Mouse (Mus musculus) liver, embryonic 18 days (tissue): ENCODE results near the gene Tmem39a. TPM values are rescaled to one million over a fixed set of nuclear protein-coding genes. Genes with fewer than 3 reads are reported as not detected.

Source experiments
- polyA plus RNA-seq: library from polyadenylated mRNA; depleted of rRNA; stranded (reverse); fragments of >200 nt; gene quantifications from 2 replicates; pipeline ENCODE4 v1.2.3, GENCODE M21; 2012; rRNA removed

Tmem39a gene
- 36.9 and 44.6 TPM in 2 replicates for polyA plus RNA-seq

DNA sequence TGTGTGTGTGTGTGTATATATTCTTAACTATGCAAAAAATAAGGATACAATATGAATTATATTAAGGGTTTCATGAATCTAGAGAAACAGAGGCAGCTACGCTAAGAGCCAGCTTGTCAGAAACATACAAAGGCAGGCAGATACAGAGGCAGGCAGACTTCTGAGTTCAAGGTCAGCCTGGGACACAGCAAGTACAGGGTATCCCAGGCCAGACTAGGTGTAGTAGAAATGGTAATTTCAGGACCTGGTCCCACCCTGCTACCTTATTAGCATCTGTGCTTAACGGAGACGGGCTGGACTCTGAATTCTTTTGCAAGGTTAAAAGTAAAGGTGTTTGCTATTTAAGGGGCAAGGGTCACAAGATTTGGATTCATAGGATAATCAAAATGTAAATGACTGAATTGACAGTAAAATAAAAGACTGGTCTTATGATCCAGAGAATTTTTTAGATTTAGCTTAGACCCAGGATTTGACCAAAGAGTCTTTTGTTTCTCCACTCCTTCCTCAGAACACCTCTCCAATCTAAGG lies at the start of gene Tmem39a:
TSS of gene Tmem39a (plus strand) at position 478 of the 528 bp plus-strand sequence.

DNA sequence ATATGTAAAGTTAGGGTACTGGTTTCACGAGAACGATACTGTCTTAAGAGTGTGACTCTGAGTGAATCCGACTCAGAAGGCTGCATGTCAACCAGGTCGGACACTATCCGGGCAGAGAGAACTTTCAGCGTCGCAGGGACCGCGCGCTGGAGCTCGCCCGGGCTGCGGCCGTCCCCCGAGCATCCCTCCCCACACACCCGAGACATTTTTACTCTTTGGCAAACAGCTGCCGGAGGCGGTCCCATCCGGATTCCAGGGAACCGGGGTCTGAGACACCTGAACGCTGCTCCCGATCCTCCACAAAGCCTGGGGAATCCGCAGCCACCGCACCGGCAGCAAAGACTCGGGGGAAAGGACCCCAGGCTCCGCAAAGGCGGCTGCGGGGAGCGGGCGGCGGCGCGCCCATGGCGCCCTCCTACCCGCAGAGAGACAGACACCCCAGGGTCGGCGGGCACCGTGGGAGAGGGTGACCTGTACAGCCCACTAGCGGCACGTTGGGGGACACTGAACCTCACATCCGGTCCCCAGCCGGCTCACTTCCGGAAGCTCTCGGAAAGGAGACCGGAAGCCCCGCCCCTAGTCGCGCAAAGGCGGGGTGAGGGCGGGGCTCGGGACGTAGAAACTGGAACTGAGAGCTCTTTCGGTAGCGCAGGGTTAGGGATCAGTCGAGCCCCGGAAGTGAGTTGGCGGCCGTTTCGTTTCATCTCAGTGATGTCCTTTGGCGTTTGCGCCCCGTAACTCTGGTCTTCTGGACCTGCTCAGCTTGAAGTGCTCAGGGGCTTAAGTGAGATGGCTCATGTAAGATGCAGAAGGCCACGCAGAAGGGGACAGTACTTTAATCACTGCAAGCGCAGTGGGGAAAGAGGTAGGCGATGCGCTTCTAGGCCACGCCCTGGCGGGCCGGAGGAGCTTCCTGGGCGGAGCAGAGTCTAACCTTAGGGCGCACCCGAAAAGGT lies 36.1 kb upstream of the Tmem39a start, which contains the start of gene Timmdc1:
TSS of gene Timmdc1 (minus strand) at position 535 of the 956 bp plus-strand sequence.

DNA sequence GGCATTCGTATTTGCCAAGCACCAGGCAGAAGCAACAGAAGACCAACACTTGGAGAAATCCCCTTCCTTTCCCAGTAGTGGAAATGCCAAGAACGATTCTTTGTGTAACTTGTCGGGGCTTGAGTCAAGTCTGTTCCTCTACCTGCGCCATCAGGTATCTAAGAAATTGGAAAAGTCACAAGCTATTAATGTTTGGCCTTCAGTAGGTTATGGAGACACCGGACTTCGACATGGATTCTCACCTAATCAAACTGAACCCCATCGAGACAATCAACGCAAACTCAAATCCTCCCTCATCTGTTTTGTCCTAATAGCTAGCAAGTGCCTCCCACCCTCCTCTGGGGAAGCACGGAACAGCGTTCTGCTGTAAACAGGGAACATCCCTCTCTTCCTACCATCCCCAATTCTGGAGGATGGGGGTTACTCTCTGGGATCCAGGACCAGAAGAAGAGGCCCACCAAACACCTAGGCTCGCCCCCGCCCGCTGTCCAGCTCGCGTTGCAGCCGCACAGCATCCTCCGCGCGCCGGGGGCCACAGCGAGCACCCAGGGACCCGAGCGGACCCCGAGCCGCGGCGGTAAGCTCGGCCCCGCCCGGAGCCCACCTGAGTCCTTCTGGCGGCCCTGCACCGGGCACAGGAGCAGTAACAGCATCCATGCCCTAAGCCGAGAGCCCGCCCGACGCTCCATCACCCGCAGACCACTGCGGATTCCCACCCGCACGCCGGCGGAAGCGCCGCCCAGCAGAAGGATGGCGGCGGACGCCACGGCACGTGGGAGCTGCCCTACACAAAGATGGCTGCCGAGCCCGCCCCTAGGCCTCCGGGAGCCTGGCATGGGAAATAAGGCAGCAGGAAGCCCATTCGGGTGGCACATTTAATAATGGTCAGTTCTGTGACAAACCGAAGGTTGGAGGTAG lies 8.8 kb upstream of the Tmem39a start, which contains the start of gene Poglut1:
TSS of gene Poglut1 (minus strand) at position 780 of the 918 bp plus-strand sequence.

Other genes with a start within 250 kb of the Tmem39a start
- gene Maats1, start 216.6 kb upstream of the Tmem39a start, polyA plus RNA-seq, result 0.02 and 0.04 TPM in 2 replicates
- gene Cox17, start 211.7 kb upstream of the Tmem39a start, polyA plus RNA-seq, result 150 and 164 TPM in 2 replicates
- not detected in 2 replicates for gene Gm21987, start 211.7 kb upstream of the Tmem39a start, polyA plus RNA-seq
- gene Popdc2, start 196.5 kb upstream of the Tmem39a start, polyA plus RNA-seq, result 9.8 and 10.6 TPM in 2 replicates
- 51.4 and 52.5 TPM in 2 replicates for gene Pla1a, start 125.6 kb upstream of the Tmem39a start, polyA plus RNA-seq
- 11.0 and 11.5 TPM in 2 replicates for gene Adprh, start 106.0 kb upstream of the Tmem39a start, polyA plus RNA-seq
- 0.68 and 0.71 TPM in 2 replicates for gene Cd80, start 103.1 kb upstream of the Tmem39a start, polyA plus RNA-seq
- gene Timmdc1, start 36.0 kb upstream of the Tmem39a start, polyA plus RNA-seq, result 7.9 and 8.6 TPM in 2 replicates
- 5.7 and 6.2 TPM in 2 replicates for gene Poglut1, start 8.4 kb upstream of the Tmem39a start, polyA plus RNA-seq
- gene Arhgap31, start 154.6 kb downstream of the Tmem39a start, polyA plus RNA-seq, result 1.2 and 1.5 TPM in 2 replicates
- gene B4galt4, start 183.6 kb downstream of the Tmem39a start, polyA plus RNA-seq, result 2.0 TPM in 2 replicates
- 2.2 and 2.7 TPM in 2 replicates for gene Upk1b, start 241.6 kb downstream of the Tmem39a start, polyA plus RNA-seq